Mouse (Mus musculus) lung, embryonic 15.5 days (tissue): ENCODE measurements around the gene Dcaf6. TPM values are rescaled to one million over a fixed set of nuclear protein-coding genes. Genes with fewer than 3 reads are reported as not detected.

Source experiments
- ATAC-seq: fragments of 200-750 bp; cut with Nextera tagmentation; 2 replicates; pipeline ENCODE4 v1.8.0; 2017; ENCODE audit warnings: moderate number of reproducible peaks, borderline replicate concordance; ENCODE audit not compliant: low FRiP score, low TSS enrichment; ENCODE audit errors: extremely low read depth
- H3K27ac ChIP-seq: fragments of 300-500 bp; sonication (generic); 2 replicates; pipeline ENCODE4 v1.5.1; 2015; ENCODE audit warnings: moderate library complexity, mild to moderate bottlenecking, inconsistent platforms
- H3K27me3 ChIP-seq: fragments of 300-500 bp; sonication (generic); 2 replicates; pipeline ENCODE4 v1.6.1; 2015; ENCODE audit warnings: inconsistent platforms
- H3K36me3 ChIP-seq: fragments of 300-500 bp; sonication (generic); 2 replicates; pipeline ENCODE4 v1.6.1; 2015; ENCODE audit warnings: inconsistent platforms
- H3K4me1 ChIP-seq: fragments of 300-500 bp; sonication (generic); 2 replicates; pipeline ENCODE4 v1.6.1; 2015; ENCODE audit warnings: inconsistent platforms
- H3K4me2 ChIP-seq: fragments of 300-500 bp; sonication (generic); 2 replicates; pipeline ENCODE4 v1.6.1; 2015; ENCODE audit warnings: inconsistent platforms, mild to moderate bottlenecking, moderate library complexity
- H3K4me3 ChIP-seq: fragments of 300-500 bp; sonication (generic); 2 replicates; pipeline ENCODE4 v1.5.1; 2015; ENCODE audit warnings: mild to moderate bottlenecking, inconsistent platforms
- H3K9ac ChIP-seq: fragments of 300-500 bp; sonication (generic); 2 replicates; pipeline ENCODE4 v1.6.1; 2015; ENCODE audit warnings: inconsistent platforms
- H3K9me3 ChIP-seq: fragments of 300-500 bp; sonication (generic); 2 replicates; pipeline ENCODE4 v1.6.1; 2016; ENCODE audit warnings: inconsistent platforms
- WGBS: fragments of 180-500 bp; shearing (Covaris S2); methylation state at CpG from one replicate; pipeline ENCODE4 v1.1.7; 2015; 5-methylcytosine and 5-hydroxymethylcytosine counted together
- polyA plus RNA-seq: library from polyadenylated mRNA; unstranded; fragments of >200 nt; fragmentation: Nextera tagmentation; extraction: Ambion mirVana; gene quantifications from 2 replicates; pipeline ENCODE4 v1.2.1, GENCODE M21; 2015

The Dcaf6 gene
- polyA plus RNA-seq, 1 experiment from 2014 or later, result 13.5 TPM

- Histone ChIP-seq H3K36me3 (no peaks in the 10 kb centered on the region), H3K9me3 (no peaks in the 10 kb centered on the region), H3K9ac (peak overlapping the region; percentile 78), H3K4me3 (peak overlapping the region; percentile 84), H3K4me1 (peaks cover 11% of the 10 kb centered on the region), H3K27me3 (no peaks in the 10 kb centered on the region), H3K27ac (peak overlapping the region; percentile 82), H3K4me2 (peak overlapping the region; percentile 76)
- no peak for ATAC-seq
- WGBS, result 2% methylated on average over 9 of the region's 9 CpGs
Measured at GRCm38 (mm10) chr1:165461681-165462080, 1.4 kb upstream of the Dcaf6 start.

GRCm38 (mm10) chr1:165460801-165461377 lies 614 bp upstream of the Dcaf6 start:
- no peaks in the 10 kb centered on the region for H3K27me3 ChIP-seq
- H3K4me3 ChIP-seq, result peak overlapping the region; percentile 84
- peaks cover 11% of the 10 kb centered on the region for H3K4me1 ChIP-seq
- no peaks in the 10 kb centered on the region for H3K36me3 ChIP-seq
- peak; percentile 97 for ATAC-seq
- H3K4me2 ChIP-seq, result peak overlapping the region; percentile 76
- WGBS, result under 1% methylated on average over 41 of the region's 41 CpGs
- H3K27ac ChIP-seq, result peak overlapping the region; percentile 96
- peak overlapping the region; percentile 78 for H3K9ac ChIP-seq
- H3K9me3 ChIP-seq, result no peaks in the 10 kb centered on the region

GRCm38 (mm10) chr1:165459503-165460181 lies 633 bp downstream of the Dcaf6 start:
- H3K27me3 ChIP-seq, result no peaks in the 10 kb centered on the region
- peak overlapping the region; percentile 84 for H3K4me3 ChIP-seq
- ATAC-seq, result peak; percentile 7; the same call in 1 of the 2 replicates

GRCm38 (mm10) chr1:165459041-165459502 lies 1.2 kb downstream of the Dcaf6 start:
- ATAC-seq, result no peak
- H3K9me3 ChIP-seq, result no peaks in the 10 kb centered on the region
- no peaks in the 10 kb centered on the region for H3K27me3 ChIP-seq
- peak overlapping the region; percentile 72; the same call in 1 of the 2 replicates for H3K9ac ChIP-seq
- H3K27ac ChIP-seq, result peak overlapping the region; percentile 96; the same call in 1 of the 2 replicates
- WGBS, result 22% methylated on average over 7 of the region's 7 CpGs
- peak overlapping the region; percentile 72 for H3K4me2 ChIP-seq
- H3K4me1 ChIP-seq, result peaks cover 11% of the 10 kb centered on the region
- no peaks in the 10 kb centered on the region for H3K36me3 ChIP-seq
- H3K4me3 ChIP-seq, result peak overlapping the region; percentile 84

More at GRCm38 (mm10) chr1:165459503-165460181, 633 bp downstream of the Dcaf6 start:
- H3K9ac ChIP-seq, result peak overlapping the region; percentile 72
- no peaks in the 10 kb centered on the region for H3K9me3 ChIP-seq
- peak overlapping the region; percentile 72 for H3K4me2 ChIP-seq
- 0% methylated on average over 58 of the region's 60 CpGs for WGBS
- H3K27ac ChIP-seq, result peak overlapping the region; percentile 96
- H3K4me1 ChIP-seq, result peaks cover 11% of the 10 kb centered on the region
- H3K36me3 ChIP-seq, result no peaks in the 10 kb centered on the region

GRCm38 (mm10) chr1:165441719-165442118 lies 18.6 kb downstream of the Dcaf6 start:
- WGBS, result 75% methylated on average over 3 of the region's 3 CpGs

GRCm38 (mm10) chr1:165441201-165441600 lies 19.1 kb downstream of the Dcaf6 start:
- Histone ChIP-seq H3K9ac (no peak overlapping the region), H3K36me3 (no peaks in the 10 kb centered on the region), H3K4me2 (no peak overlapping the region), H3K9me3 (no peaks in the 10 kb centered on the region), H3K27ac (no peak overlapping the region), H3K4me3 (no peak overlapping the region), H3K27me3 (no peaks in the 10 kb centered on the region), H3K4me1 (no peaks in the 10 kb centered on the region)
- no peak for ATAC-seq

More at GRCm38 (mm10) chr1:165441719-165442118, 18.6 kb downstream of the Dcaf6 start:
- Histone ChIP-seq H3K27ac (no peak overlapping the region), H3K9ac (no peak overlapping the region), H3K9me3 (no peaks in the 10 kb centered on the region), H3K4me2 (no peak overlapping the region), H3K27me3 (no peaks in the 10 kb centered on the region), H3K4me3 (no peak overlapping the region), H3K4me1 (no peaks in the 10 kb centered on the region), H3K36me3 (no peaks in the 10 kb centered on the region)
- no peak for ATAC-seq

GRCm38 (mm10) chr1:165440788-165441187 lies 19.5 kb downstream of the Dcaf6 start:
- WGBS, result 79% methylated on average over 3 of the region's 3 CpGs
- no peaks in the 10 kb centered on the region for H3K27me3 ChIP-seq
- no peaks in the 10 kb centered on the region for H3K4me1 ChIP-seq
- no peak overlapping the region for H3K4me3 ChIP-seq
- ATAC-seq, result no peak
- no peak overlapping the region for H3K27ac ChIP-seq
- H3K9ac ChIP-seq, result no peak overlapping the region
- H3K9me3 ChIP-seq, result no peaks in the 10 kb centered on the region
- H3K4me2 ChIP-seq, result no peak overlapping the region
- no peaks in the 10 kb centered on the region for H3K36me3 ChIP-seq

- Histone ChIP-seq H3K27ac (no peak overlapping the region), H3K36me3 (no peaks in the 10 kb centered on the region), H3K4me2 (no peak overlapping the region), H3K27me3 (no peaks in the 10 kb centered on the region), H3K9me3 (0 out of 2 replicates have a peak, but pooled peaks cover 3% of the 10 kb centered on the region), H3K4me1 (no peaks in the 10 kb centered on the region), H3K4me3 (no peak overlapping the region), H3K9ac (no peak overlapping the region)
- ATAC-seq, result no peak
- 84% methylated on average over 1 of the region's 1 CpGs for WGBS
Measured at GRCm38 (mm10) chr1:165438289-165439021, 21.8 kb downstream of the Dcaf6 start.

- ATAC-seq, result no peak
- 83% methylated on average over 1 of the region's 1 CpGs for WGBS
Measured at GRCm38 (mm10) chr1:165432883-165433282, 27.4 kb downstream of the Dcaf6 start.

GRCm38 (mm10) chr1:165426254-165426653 lies 34.0 kb downstream of the Dcaf6 start:
- WGBS, result 84% methylated on average over 2 of the region's 2 CpGs
- no peak overlapping the region for H3K4me3 ChIP-seq
- H3K36me3 ChIP-seq, result no peaks in the 10 kb centered on the region
- no peaks in the 10 kb centered on the region for H3K9me3 ChIP-seq
- no peaks in the 10 kb centered on the region for H3K4me1 ChIP-seq
- no peak overlapping the region for H3K4me2 ChIP-seq
- no peaks in the 10 kb centered on the region for H3K27me3 ChIP-seq
- no peak for ATAC-seq
- no peak overlapping the region for H3K27ac ChIP-seq
- H3K9ac ChIP-seq, result no peak overlapping the region

More at GRCm38 (mm10) chr1:165432883-165433282, 27.4 kb downstream of the Dcaf6 start:
- Histone ChIP-seq H3K4me1 (no peaks in the 10 kb centered on the region), H3K27me3 (no peaks in the 10 kb centered on the region), H3K9ac (no peak overlapping the region), H3K4me3 (no peak overlapping the region), H3K9me3 (0 out of 2 replicates have a peak, but pooled peaks cover 3% of the 10 kb centered on the region), H3K4me2 (no peak overlapping the region), H3K36me3 (no peaks in the 10 kb centered on the region), H3K27ac (no peak overlapping the region)

GRCm38 (mm10) chr1:165421357-165421915 lies 38.8 kb downstream of the Dcaf6 start:
- Histone ChIP-seq H3K4me1 (no peaks in the 10 kb centered on the region), H3K27me3 (no peaks in the 10 kb centered on the region), H3K36me3 (no peaks in the 10 kb centered on the region), H3K4me2 (no peak overlapping the region), H3K9me3 (no peaks in the 10 kb centered on the region), H3K9ac (no peak overlapping the region), H3K27ac (no peak overlapping the region), H3K4me3 (no peak overlapping the region)
- WGBS, result 71% methylated on average over 7 of the region's 7 CpGs
- ATAC-seq, result no peak
